Mouse (Mus musculus) ovary, postnatal 10 days (tissue): Measurements from ENCODE around the gene P3h4.

ENCODE experiments used
- DNase-seq: peaks from one replicate; pipeline ENCODE4 v3.0.0; 2022; ENCODE audit warnings: low spot score

The P3h4 gene

DNA sequence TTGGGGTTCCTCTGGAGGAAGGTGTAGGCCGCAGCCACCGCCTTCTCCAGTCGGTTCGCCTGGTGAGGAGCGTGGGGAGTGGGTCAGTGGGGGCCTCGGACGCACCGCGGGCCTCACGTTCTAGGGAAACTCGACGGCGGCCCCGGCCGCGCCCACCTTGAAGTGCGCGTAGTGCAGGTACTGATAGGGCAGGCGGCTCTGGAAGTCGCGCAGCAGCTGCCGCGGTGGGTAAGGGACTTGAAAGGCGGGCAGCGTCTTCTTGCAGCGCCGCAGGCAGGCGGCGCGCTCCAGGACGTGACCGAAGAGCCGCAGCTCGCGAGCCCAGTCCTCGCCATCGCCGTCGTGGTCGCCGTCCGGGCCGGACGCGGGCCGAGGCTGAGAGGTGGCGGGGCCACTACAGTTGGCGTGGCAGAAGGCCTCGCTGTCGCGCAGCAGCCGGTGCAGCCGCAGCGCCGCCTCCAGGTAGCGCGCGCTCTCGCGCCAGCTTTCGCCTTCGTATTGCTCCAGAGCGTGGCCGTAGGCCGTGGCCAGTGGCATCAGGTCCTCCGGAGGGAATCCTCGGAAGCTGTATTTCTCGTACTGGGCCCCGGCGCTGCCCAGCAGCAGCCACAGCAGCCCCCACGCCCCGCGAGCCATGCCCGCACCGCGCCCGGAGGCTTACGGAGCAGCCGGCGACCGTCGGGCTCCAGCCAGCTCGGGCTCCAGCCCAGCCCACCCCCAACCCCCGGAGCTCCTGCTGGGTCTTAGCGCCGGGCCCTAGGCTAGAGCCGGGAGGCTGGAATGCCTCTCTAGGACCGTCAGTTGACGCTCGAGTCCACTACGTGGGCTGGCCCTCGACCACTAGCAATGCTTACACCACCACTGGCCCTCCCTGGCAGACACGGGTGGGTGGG is at the start of gene P3h4:
Gene P3h4 (minus strand): TSS at position 816 of the 893 bp plus-strand sequence.
- peak; percentile 81 for DNase-seq

- no peak for DNase-seq
Measured at GRCm38 (mm10) chr11:100462699-100463098, 48.1 kb upstream of the P3h4 start.

DNA sequence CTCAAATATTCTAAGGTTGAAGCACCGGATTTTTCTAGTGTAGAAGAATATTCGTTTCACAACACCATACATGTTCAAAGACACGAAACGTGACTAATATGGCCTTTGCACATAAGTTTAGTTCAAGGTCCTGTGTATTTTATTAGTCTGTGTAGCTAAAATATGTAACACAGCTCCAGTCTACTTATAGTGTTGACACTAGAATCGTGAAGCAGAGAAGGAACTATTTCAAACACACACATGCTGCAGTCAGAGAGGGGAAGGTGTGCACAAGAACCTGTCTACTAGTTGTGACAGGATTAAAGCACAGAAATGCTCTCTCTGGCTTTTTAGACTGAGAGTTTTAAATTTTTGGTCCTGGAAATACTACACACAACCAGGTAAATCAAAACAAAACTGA is 43.1 kb upstream of the P3h4 start:
- DNase-seq, result no peak

- DNase-seq, result no peak
Measured at GRCm38 (mm10) chr11:100457247-100457646, 42.6 kb upstream of the P3h4 start.

GRCm38 (mm10) chr11:100442625-100443024 is 28.0 kb upstream of the P3h4 start:
- DNase-seq, result no peak

DNA sequence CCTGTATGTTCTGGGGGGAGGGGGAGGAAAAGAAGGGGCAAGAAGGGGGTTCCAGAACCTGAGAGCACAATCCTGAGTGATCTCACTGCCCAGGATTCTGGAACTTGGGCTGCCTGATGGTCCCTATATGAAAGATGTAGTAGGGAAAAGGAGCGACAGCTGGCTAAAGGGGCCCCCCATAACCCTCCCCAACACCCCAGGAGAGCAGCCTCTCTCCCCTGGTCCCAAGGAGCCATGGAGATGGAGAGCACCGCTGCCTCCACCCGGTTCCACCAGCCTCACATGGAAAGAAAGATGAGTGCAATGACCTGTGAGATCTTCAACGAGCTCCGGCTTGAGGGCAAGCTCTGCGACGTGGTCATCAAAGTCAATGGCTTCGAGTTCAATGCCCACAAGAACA is 27.2 kb upstream of the P3h4 start, which contains the start of the genes Nt5c3b and Klhl10:
Gene Nt5c3b (minus strand): TSS at position 12 of the 400 bp plus-strand sequence.
Gene Klhl10 (plus strand): TSS at position 121 of the 400 bp plus-strand sequence.
- DNase-seq, result no peak

DNA sequence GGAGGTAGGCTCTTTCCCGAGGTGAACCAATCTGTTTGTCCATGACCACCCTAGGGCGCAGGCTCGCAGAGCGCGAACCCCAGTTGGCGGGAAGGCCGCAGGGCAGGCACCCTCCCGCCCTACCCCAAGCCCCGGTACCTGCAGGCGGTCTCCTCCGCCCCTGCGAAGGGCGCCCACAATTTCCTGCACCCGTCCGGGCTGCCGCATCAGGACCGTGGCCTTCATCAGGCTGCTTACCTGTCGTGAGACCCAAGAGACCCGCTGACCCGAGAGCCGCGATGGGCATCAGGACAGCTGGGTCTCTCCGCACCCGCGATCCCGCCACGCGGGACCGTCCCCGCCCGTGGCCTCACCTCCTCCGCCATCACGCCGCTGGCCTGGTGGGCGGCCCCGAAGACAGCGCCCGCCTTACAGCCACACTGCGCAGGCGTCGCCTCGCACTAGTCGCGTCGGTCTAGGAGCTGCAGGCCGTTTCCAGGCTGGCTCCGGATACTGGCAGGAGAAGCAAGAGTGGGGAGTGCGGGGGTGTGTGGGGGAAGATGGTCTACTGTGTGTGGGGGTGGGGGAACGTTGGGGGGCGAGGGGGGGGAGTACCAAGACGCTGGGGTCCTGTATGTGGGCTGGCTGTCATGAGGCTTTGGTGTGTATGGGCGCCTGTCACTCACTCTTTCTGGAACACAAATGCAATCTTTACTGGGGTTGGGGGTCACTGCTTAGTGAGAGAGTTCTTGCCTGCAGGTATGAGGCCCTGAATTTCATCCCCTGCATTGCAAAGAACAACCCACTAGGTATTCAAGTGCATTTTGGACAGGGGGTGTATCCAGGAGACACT is 26.3 kb upstream of the P3h4 start:
- peak; percentile 70 for DNase-seq

DNA sequence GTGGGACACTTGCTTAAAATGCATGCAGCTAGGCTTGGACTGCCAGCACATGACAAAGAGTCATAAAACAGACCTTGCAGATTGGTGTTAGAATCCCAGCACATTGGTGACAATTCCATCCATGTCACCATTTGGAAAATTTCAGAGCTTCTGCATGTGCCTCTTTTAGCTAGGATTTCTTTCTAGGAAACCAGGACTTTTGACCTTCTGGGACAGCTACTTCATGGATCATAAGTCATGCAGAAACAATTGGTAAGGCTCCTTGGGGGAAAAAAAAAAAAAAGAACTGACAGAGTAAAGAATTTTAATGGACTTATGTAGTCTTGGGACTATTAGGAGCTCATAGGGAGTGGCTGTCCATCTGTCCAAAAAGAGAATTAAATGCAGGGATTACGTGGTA is 23.3 kb upstream of the P3h4 start:
- no peak for DNase-seq

- DNase-seq, result no peak
Measured at GRCm38 (mm10) chr11:100435678-100436246, 21.1 kb upstream of the P3h4 start.

GRCm38 (mm10) chr11:100432002-100432401 is 17.4 kb upstream of the P3h4 start:
- DNase-seq, result no peak

DNA sequence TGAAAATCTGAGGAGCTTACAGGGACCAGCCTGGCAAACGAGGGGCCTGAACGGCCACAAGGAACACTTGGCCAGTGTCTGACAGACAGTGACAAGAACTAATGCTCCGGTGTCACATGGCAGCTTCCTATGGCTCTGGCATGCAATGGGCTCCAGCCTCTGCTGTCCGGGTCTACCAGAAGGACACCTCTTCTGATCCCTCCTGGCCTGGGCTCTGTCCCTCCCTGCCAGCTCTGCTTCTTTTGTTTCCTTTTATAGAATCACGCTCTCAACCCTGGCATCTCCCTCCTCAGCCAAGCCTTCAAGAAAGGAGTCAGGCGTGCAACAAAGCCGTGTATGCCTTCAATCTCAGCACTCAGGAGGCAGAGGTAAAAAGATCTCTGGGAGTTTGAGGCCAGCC is 15.4 kb upstream of the P3h4 start:
- DNase-seq, result no peak

DNA sequence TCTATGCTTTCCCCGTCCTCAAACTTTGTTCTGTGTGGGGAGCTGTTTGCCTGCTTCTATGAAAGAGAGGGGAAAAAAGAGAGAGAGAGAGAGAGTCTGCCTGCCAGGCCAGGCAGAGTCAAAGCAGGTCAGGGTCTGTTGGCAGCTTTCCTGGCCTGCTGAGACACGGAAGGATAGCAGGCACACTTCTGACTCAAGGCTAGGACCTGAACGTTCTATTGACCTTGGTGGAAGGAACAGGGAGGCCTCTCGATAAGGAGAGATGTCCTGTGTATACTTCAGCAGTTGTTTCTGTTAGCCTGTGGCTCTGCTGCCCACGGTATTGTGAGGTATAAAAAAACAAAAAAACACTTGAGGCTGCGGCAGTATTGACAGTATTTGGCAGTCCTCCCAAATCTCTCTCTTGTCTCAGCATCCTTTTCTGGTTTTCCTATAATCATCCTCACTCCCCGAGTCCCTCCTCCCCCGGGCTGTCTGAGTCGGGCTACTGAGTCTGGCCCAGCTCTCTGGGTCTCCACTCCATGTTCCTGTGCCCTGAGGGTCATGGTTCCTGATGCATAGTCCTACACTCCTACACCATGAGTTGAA is 14.1 kb upstream of the P3h4 start:
- no peak for DNase-seq

DNA sequence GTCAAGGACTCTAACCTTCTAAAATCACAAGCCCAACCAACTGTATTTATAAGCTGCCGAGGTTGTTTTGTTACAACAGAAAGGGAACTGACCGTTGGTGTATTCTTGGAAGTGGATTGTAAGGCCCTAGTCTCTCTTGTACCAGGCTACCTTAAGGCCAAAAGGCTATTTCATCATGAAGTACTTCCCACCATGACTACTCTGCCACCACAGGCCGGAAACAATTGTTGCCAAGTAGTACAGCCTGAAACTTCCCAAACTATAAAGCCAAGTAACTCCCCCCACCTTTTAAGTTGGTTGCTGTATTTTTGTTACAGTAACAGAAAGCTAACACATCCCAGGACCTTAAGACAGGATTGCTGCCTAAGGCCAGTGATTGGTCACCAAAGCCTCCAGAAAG is 12.2 kb upstream of the P3h4 start:
- DNase-seq, result no peak

- peak; percentile 52 for DNase-seq
Measured at GRCm38 (mm10) chr11:100425851-100426250, 11.2 kb upstream of the P3h4 start.

DNA sequence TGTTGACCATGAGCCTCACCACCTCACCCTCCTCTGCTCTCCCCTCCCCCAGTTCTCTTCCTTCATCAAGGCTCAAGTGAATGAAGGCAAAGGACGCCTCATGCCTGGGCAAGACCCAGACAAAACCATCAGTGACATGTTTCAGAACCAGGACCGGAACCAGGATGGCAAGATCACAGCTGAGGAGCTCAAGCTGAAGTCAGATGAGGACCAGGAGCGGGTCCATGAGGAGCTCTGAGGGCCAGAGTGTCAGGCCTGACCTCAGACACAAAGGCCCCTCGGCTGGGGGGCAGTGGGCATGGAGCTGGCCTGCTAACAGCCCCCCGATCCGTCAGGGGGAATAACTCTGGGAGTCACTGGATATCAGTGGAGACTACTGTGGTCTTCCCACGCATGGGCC is 9.2 kb upstream of the P3h4 start:
- DNase-seq, result no peak

- no peak for DNase-seq
Measured at GRCm38 (mm10) chr11:100421537-100421936, 6.9 kb upstream of the P3h4 start.

GRCm38 (mm10) chr11:100414914-100415822 is 532 bp upstream of the P3h4 start, which contains the start of gene Fkbp10:
Gene Fkbp10 (plus strand): TSS chr11:100415697.
- DNase-seq, result peak; percentile 69

- no peak for DNase-seq
Measured at GRCm38 (mm10) chr11:100413541-100413940, 1.1 kb downstream of the P3h4 start.

- no peak for DNase-seq
Measured at GRCm38 (mm10) chr11:100411736-100412135, 2.9 kb downstream of the P3h4 start.

GRCm38 (mm10) chr11:100409686-100410085 is 5.0 kb downstream of the P3h4 start:
- DNase-seq, result no peak
